Mouse (Mus musculus) embryonic fibroblast, embryonic 13.5 days (primary cell): ENCODE measurements around the gene Gatad1.

Experiments used
- CTCF ChIP-seq: IDR thresholded peaks from 2 replicates; pipeline ENCODE4 v1.5.1; 2011; ENCODE audit warnings: mild to moderate bottlenecking, control low read depth, low read length, moderate library complexity, borderline replicate concordance; ENCODE audit not compliant: insufficient read depth
- POLR2A ChIP-seq: IDR thresholded peaks from 2 replicates; pipeline ENCODE4 v1.6.1; 2011; ENCODE audit warnings: low read depth, mild to moderate bottlenecking, control low read depth, low read length, moderate library complexity

DNA sequence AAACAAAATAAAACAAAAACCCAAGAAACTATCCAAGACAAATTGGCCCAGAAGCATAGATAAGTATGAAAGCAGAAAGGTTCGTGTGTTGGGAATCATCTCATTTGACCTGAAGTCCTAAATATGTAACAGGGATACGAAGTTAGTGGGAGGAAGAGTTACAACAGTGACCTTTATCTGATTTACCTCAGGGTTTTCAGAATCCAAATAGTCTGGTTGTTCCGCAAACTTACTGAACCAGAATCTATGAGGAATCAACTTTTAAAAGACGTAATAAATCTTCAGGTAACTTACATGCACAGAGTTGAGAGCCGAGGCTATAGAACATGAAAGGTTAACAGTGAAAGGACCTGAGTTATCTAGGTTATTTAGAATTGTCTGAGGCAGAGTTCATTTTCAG is 58.2 kb downstream of the Gatad1 start:
- TF ChIP-seq CTCF (no peak), POLR2A (no peak)
